Mouse (Mus musculus) sigmoid colon, adult 10 weeks (tissue): ENCODE results near the gene Gm28551. TPM values are rescaled to one million over a fixed set of nuclear protein-coding genes. Genes with fewer than 3 reads are reported as not detected.

Experiments used
- polyA plus RNA-seq: library from polyadenylated mRNA; stranded (reverse); fragments of 350-450 nt; fragmentation: Illumina TruSeq; extraction: RNeasy Lipid Tissue Mini Kit (QIAGEN cat#74804); gene quantifications from one replicate; pipeline ENCODE4 v1.2.3, GENCODE M21; 2014; ENCODE audit warnings: low read depth, low replicate concordance

Gene Gm28551
- not detected for polyA plus RNA-seq

GRCm38 (mm10) chr1:53352327-53353261 is at the start of gene Gm28551, which contains the start of the genes Asdurf and Asnsd1:
Gene Gm28551 (minus strand): TSS chr1:53352667.
Gene Asdurf (minus strand): TSS chr1:53352619.
Gene Asnsd1 (minus strand): TSS chr1:53352752.

GRCm38 (mm10) chr1:53312989-53313967 is 39.2 kb downstream of the Gm28551 start, which contains the start of gene Osgepl1:
Gene Osgepl1 (plus strand): TSS chr1:53313624.

GRCm38 (mm10) chr1:53296581-53297383 is 55.7 kb downstream of the Gm28551 start, which contains the start of the genes Pms1, Ormdl1 and Gm28778:
Gene Pms1 (minus strand): TSS chr1:53297018.
Gene Ormdl1 (plus strand): TSS chr1:53297095.
Gene Gm28778 (plus strand): TSS chr1:53297111.

Other genes with a start within 250 kb of the Gm28551 start
- gene 1700019A02Rik, start 165.0 kb downstream of the Gm28551 start, polyA plus RNA-seq = not detected
- 9.5 TPM for gene Pms1, start 55.6 kb downstream of the Gm28551 start, polyA plus RNA-seq
- gene Ormdl1, start 55.6 kb downstream of the Gm28551 start, polyA plus RNA-seq = 83.0 TPM
- gene Gm28778, start 55.6 kb downstream of the Gm28551 start, polyA plus RNA-seq = not detected
- 41.1 TPM for gene Osgepl1, start 39.0 kb downstream of the Gm28551 start, polyA plus RNA-seq
- 209 TPM for gene Asdurf, start within 50 bp of the Gm28551 start, polyA plus RNA-seq
- gene Asnsd1, start 85 bp upstream of the Gm28551 start, polyA plus RNA-seq = 95.0 TPM